Mouse (Mus musculus): Measurements from ENCODE around the gene Thpo. TPM values are rescaled to one million over a fixed set of nuclear protein-coding genes. Genes with fewer than 3 reads are reported as not detected.

The Thpo gene
- total RNA-seq, 2 experiments from 2014 or later: 1.5 to 1.7 TPM

Other genes with a start within 250 kb of the Thpo start
- 10 to 100 TPM; 46.3 to 51.8 TPM for gene Eif2b5, start 235.7 kb downstream of the Thpo start, total RNA-seq (2021)
- 10 to 100 TPM; 60.7 to 63.6 TPM for gene Dvl3, start 217.5 kb downstream of the Thpo start, total RNA-seq (2021)
- gene Ap2m1, start 199.0 kb downstream of the Thpo start, total RNA-seq (2021): 100 to 1,000 TPM; 234 to 258 TPM
- gene Abcf3, start 185.9 kb downstream of the Thpo start, total RNA-seq (2021): 10 to 100 TPM; 54.1 to 55.7 TPM
- gene Vwa5b2, start 145.0 kb downstream of the Thpo start, total RNA-seq (2021): under 1 TPM; 0.05 to 0.66 TPM
- gene Eef1akmt4, start 122.9 kb downstream of the Thpo start, total RNA-seq (2021): 1 to 10 TPM; 8.2 to 8.8 TPM
- not detected for gene Gm49333, start 122.9 kb downstream of the Thpo start, total RNA-seq (2021)
- 10 to 100 TPM in 1 of 2 experiments, 1 to 10 TPM in 1; 8.7 to 11.0 TPM for gene Alg3, start 122.8 kb downstream of the Thpo start, total RNA-seq (2021)
- gene Camk2n2, start 113.2 kb downstream of the Thpo start, total RNA-seq (2021): 1 to 10 TPM; 2.1 to 2.3 TPM
- 1 to 10 TPM in 1 of 2 experiments, under 1 TPM in 1; 0.74 to 2.4 TPM for gene Ece2, start 104.7 kb downstream of the Thpo start, total RNA-seq (2021)
- gene Psmd2, start 82.9 kb downstream of the Thpo start, total RNA-seq (2021): 100 to 1,000 TPM; 179 to 195 TPM
- gene Eif4g1, start 66.2 kb downstream of the Thpo start, total RNA-seq (2021): 100 to 1,000 TPM; 329 to 339 TPM
- gene Fam131a, start 41.3 kb downstream of the Thpo start, total RNA-seq (2021): 10 to 100 TPM; 40.5 to 44.9 TPM
- 10 to 100 TPM; 20.1 to 20.6 TPM for gene Polr2h, start 16.8 kb downstream of the Thpo start, total RNA-seq (2021)
- gene Clcn2, start 16.8 kb downstream of the Thpo start, total RNA-seq (2021): 1 to 10 TPM; 4.5 to 4.9 TPM
- 10 to 100 TPM; 10.6 to 10.7 TPM for gene Chrd, start 1.4 kb downstream of the Thpo start, total RNA-seq (2021)

All from gastrocnemius, postnatal 4 days (tissue).